ENCODE assay signal across 8 mouse cellular contexts in the genomic region with DNA sequence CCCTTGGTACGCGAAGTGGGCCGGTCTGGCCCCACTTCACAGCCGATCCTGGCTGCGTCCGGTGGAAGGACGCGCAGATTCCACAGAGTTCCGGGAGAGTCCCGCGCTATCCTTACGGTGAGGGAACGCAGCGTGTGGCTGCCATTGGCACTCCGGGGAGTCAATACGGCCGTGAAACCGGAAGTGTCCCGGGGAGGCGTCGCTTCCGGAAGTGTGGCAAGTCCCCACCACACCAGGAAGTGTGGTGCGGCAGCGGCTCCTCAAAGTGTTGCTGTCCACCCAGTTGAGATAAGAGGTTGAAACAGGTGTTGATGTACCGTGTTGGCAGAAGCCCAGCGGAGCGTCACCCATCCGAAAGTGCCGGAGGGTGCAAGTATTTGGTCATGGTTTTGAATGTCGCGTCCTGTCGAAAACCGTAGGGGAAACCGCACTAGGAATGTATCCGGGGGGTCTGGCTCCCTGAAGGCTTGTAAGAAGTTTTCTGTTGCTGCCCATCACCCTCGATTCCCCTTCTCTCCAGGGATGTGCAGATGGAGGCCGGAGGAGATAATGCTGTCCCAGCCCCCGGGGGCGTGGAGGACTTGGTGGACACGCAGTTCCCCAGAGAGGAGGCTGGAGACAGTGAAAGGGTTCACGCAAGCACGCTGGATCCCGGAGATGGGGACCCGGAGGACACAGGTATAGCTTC. TPM values are rescaled to one million over a fixed set of nuclear protein-coding genes. Genes with fewer than 3 reads are reported as not detected.
DNase-seq lines count a peak whose midpoint lies in the region; ATAC-seq and TF ChIP-seq lines count a peak whose summit lies in the region.

No protein-coding gene starts in this region.

- peak; percentile 59; the same call in 1 of the 2 replicates for TF ChIP-seq POLR2A in limb, embryonic 14.5 days (IDR thresholded peaks at IDR 0.05; ENCODE audit: borderline replicate concordance, extremely low read depth, insufficient read depth, insufficient read length)

- H3K9me3 ChIP-seq in forebrain, embryonic 11.5 days (ENCODE audit: control insufficient read depth, low read length) = no peaks in the 10 kb centered on the region
- H3K9me3 ChIP-seq in limb, embryonic 14.5 days (ENCODE audit: control insufficient read depth, low read length) = no peaks in the 10 kb centered on the region
- no peaks in the 10 kb centered on the region for H3K9me3 ChIP-seq in midbrain, postnatal 0 days (ENCODE audit: low read length)

- TF ChIP-seq CTCF in midbrain, postnatal 0 days (IDR thresholded peaks at IDR 0.05) = no peak; the same call in 1 of the 2 replicates

- 0 out of 2 replicates have a peak, but pooled peaks cover 3% of the 10 kb centered on the region for H3K4me1 ChIP-seq in forebrain, embryonic 11.5 days (replicated peaks; ENCODE audit: control insufficient read depth, insufficient read depth, low read length)
- peaks cover 14% of the 10 kb centered on the region for H3K4me1 ChIP-seq in limb, embryonic 14.5 days (ENCODE audit: control insufficient read depth, insufficient read depth, low read length)
- H3K4me1 ChIP-seq in midbrain, postnatal 0 days (ENCODE audit: insufficient read depth, low read length) = peaks cover 8% of the 10 kb centered on the region; the same call in 1 of the 2 replicates

- peak; percentile 84 for DNase-seq in adrenal gland, postnatal 25 days
- no peak for DNase-seq in adrenal gland, adult (ENCODE audit: inconsistent age in 2 of 2, low spot score in 1 of 2)
- DNase-seq in right cerebral cortex, postnatal 10 days (ENCODE audit: low spot score in 2 of 2) = peak; percentile 93 to 94
- DNase-seq in right cerebral cortex, adult 2 months (ENCODE audit: low spot score in 2 of 2) = no peak
- peak; percentile 68 for DNase-seq in forebrain, embryonic 11.5 days (ENCODE audit: low spot score)
- DNase-seq in limb, embryonic 14.5 days (ENCODE audit: low spot score) = no peak
- DNase-seq in midbrain, postnatal 0 days (ENCODE audit: low spot score) = no peak
- DNase-seq in cerebellum, postnatal 4 days (ENCODE audit: low spot score in 2 of 2) = no peak

- peak overlapping the region; percentile 68 for H3K9ac ChIP-seq in forebrain, embryonic 11.5 days (ENCODE audit: low read length)
- H3K9ac ChIP-seq in limb, embryonic 14.5 days (ENCODE audit: low read depth, low read length, severe bottlenecking) = peak overlapping the region; percentile 54
- H3K9ac ChIP-seq in midbrain, postnatal 0 days (replicated peaks; ENCODE audit: low read length, poor library complexity, severe bottlenecking) = peak overlapping the region; percentile 77

- no peaks in the 10 kb centered on the region for H3K27me3 ChIP-seq in forebrain, embryonic 11.5 days (ENCODE audit: control insufficient read depth, insufficient read depth, low read length)
- no peaks in the 10 kb centered on the region for H3K27me3 ChIP-seq in limb, embryonic 14.5 days (ENCODE audit: control insufficient read depth, insufficient read depth, low read length)
- H3K27me3 ChIP-seq in midbrain, postnatal 0 days (ENCODE audit: insufficient read depth, low read length) = no peaks in the 10 kb centered on the region

- under 1% methylated on average over 44 of the region's 44 CpGs for WGBS in forebrain, embryonic 11.5 days
- under 1% methylated on average over 44 of the region's 44 CpGs for WGBS in limb, embryonic 14.5 days
- WGBS in midbrain, postnatal 0 days = under 1% methylated on average over 44 of the region's 44 CpGs

- H3K36me3 ChIP-seq in forebrain, embryonic 11.5 days (ENCODE audit: control insufficient read depth, insufficient read depth, low read length) = no peaks in the 10 kb centered on the region
- peaks cover 28% of the 10 kb centered on the region for H3K36me3 ChIP-seq in limb, embryonic 14.5 days (ENCODE audit: control insufficient read depth, insufficient read depth, low read length)
- peaks cover 24% of the 10 kb centered on the region for H3K36me3 ChIP-seq in midbrain, postnatal 0 days (ENCODE audit: insufficient read depth, low read length)

- H3K4me3 ChIP-seq in forebrain, embryonic 11.5 days (ENCODE audit: low read depth, low read length) = peak overlapping the region; percentile 76
- peak overlapping the region; percentile 56 for H3K4me3 ChIP-seq in limb, embryonic 14.5 days (replicated peaks; ENCODE audit: low read length)
- peak overlapping the region; percentile 69 for H3K4me3 ChIP-seq in midbrain, postnatal 0 days (ENCODE audit: low read depth, low read length)

- H3K27ac ChIP-seq in forebrain, embryonic 11.5 days (ENCODE audit: low read depth, low read length) = peak overlapping the region; percentile 70
- H3K27ac ChIP-seq in limb, embryonic 14.5 days (replicated peaks; ENCODE audit: low read depth, low read length) = peak overlapping the region; percentile 72
- H3K27ac ChIP-seq in midbrain, postnatal 0 days (ENCODE audit: low read depth, low read length) = peak overlapping the region; percentile 85

- H3K4me2 ChIP-seq in forebrain, embryonic 11.5 days (ENCODE audit: low read depth, low read length, severe bottlenecking) = peak overlapping the region; percentile 94
- H3K4me2 ChIP-seq in limb, embryonic 14.5 days (replicated peaks; ENCODE audit: low read depth, low read length, severe bottlenecking) = peak overlapping the region; percentile 96
- peak overlapping the region; percentile 99 for H3K4me2 ChIP-seq in midbrain, postnatal 0 days (ENCODE audit: low read depth, low read length, poor library complexity, severe bottlenecking)

- ATAC-seq in forebrain, embryonic 11.5 days (replicated peaks; ENCODE audit: low FRiP score) = peak; percentile 76
- peak; percentile 81 for ATAC-seq in limb, embryonic 14.5 days (ENCODE audit: low FRiP score, low read depth)
- ATAC-seq in midbrain, postnatal 0 days (ENCODE audit: low FRiP score) = peak; percentile 81

RNA-seq across cellular contexts. Expression of gene Mon1b, which starts 0.3 kb away (rescaled TPM):
- 23.9 and 24.9 TPM in 2 replicates for total RNA-seq in adrenal gland, postnatal 25 days (2021)
- polyA plus RNA-seq in forebrain, embryonic 11.5 days (2014; fragmentation: Nextera tagmentation; extraction: Ambion mirVana) = 14.3 and 14.4 TPM in 2 replicates
- polyA plus RNA-seq in limb, embryonic 14.5 days (2012; rRNA removed) = 5.4 and 6.2 TPM in 2 replicates
- 6.4 and 7.8 TPM in 2 replicates for polyA plus RNA-seq in limb, embryonic 14.5 days (2014; fragmentation: Nextera tagmentation; extraction: Ambion mirVana)
- total RNA-seq in midbrain, postnatal 0 days (2014; rRNA removed) = 24.5 and 26.8 TPM in 2 replicates
- polyA plus RNA-seq in midbrain, postnatal 0 days (2015; fragmentation: Nextera tagmentation; extraction: Ambion mirVana) = 9.6 TPM in 2 replicates

RNA-seq across cellular contexts. Expression of gene Syce1l, which starts 7.3 kb away (rescaled TPM):
- not detected in 2 replicates for total RNA-seq in adrenal gland, postnatal 25 days (2021)
- not detected in 2 replicates for polyA plus RNA-seq in forebrain, embryonic 11.5 days (2014; fragmentation: Nextera tagmentation; extraction: Ambion mirVana)
- 0.26 TPM in 1 of 2 replicates, not detected in the other for polyA plus RNA-seq in limb, embryonic 14.5 days (2012; rRNA removed)
- polyA plus RNA-seq in limb, embryonic 14.5 days (2014; fragmentation: Nextera tagmentation; extraction: Ambion mirVana) = not detected in 2 replicates
- not detected in 2 replicates for total RNA-seq in midbrain, postnatal 0 days (2014; rRNA removed)
- polyA plus RNA-seq in midbrain, postnatal 0 days (2015; fragmentation: Nextera tagmentation; extraction: Ambion mirVana) = 0.31 and 0.65 TPM in 2 replicates

Comparison
In these comparisons a context has a peak if more than half of its experiments do, and no peak if none do; other contexts are left out.
1. DNase-seq: peak in adrenal gland, postnatal 25 days (single experiment), right cerebral cortex, postnatal 10 days (2 of 2) and forebrain, embryonic 11.5 days (single experiment); none in adrenal gland, adult (0 of 2), right cerebral cortex, adult 2 months (0 of 2), limb, embryonic 14.5 days (single experiment), midbrain, postnatal 0 days (single experiment) and cerebellum, postnatal 4 days (0 of 2).
2. Peak in every context shown above with its lines, with median percentiles within 50 percentile points of each other: ATAC-seq, H3K27ac ChIP-seq, H3K4me2 ChIP-seq, H3K4me3 ChIP-seq and H3K9ac ChIP-seq.